Mouse (Mus musculus) heart, embryonic 11.5 days (tissue): Measurements from ENCODE around the gene Fam78a. TPM values are rescaled to one million over a fixed set of nuclear protein-coding genes. Genes with fewer than 3 reads are reported as not detected.

Experiments used
- ATAC-seq: fragments of 200-750 bp; cut with Nextera tagmentation; replicated peaks from 2 replicates; pipeline ENCODE4 v1.8.0; 2017; ENCODE audit warnings: moderate library complexity; ENCODE audit not compliant: insufficient number of reproducible peaks, low FRiP score, low TSS enrichment
- H3K27ac ChIP-seq: fragments of 300-500 bp; sonication (generic); 2 replicates; pipeline ENCODE4 v1.5.1; 2014; ENCODE audit warnings: mild to moderate bottlenecking, low read depth, low read length
- H3K27me3 ChIP-seq: fragments of 300-500 bp; sonication (generic); 2 replicates; pipeline ENCODE4 v1.6.1; 2014; ENCODE audit warnings: mild to moderate bottlenecking, low read length, mixed read lengths; ENCODE audit not compliant: control insufficient read depth, insufficient read depth
- H3K36me3 ChIP-seq: fragments of 300-500 bp; sonication (generic); 2 replicates; pipeline ENCODE4 v1.6.1; 2014; ENCODE audit warnings: mild to moderate bottlenecking, low read length, moderate library complexity, mixed read lengths; ENCODE audit not compliant: control insufficient read depth, insufficient read depth
- H3K4me1 ChIP-seq: fragments of 300-500 bp; sonication (generic); 2 replicates; pipeline ENCODE4 v1.6.1; 2014; ENCODE audit warnings: low read length; ENCODE audit not compliant: control insufficient read depth, insufficient read depth
- H3K4me2 ChIP-seq: fragments of 300-500 bp; sonication (generic); 2 replicates; pipeline ENCODE4 v1.6.1; 2014; ENCODE audit warnings: mild to moderate bottlenecking, moderate library complexity
- H3K4me3 ChIP-seq: fragments of 300-500 bp; sonication (generic); 2 replicates; pipeline ENCODE4 v1.5.1; 2014; ENCODE audit warnings: low read depth, low read length
- H3K9ac ChIP-seq: fragments of 300-500 bp; sonication (generic); 2 replicates; pipeline ENCODE4 v1.6.1; 2014; ENCODE audit warnings: mild to moderate bottlenecking, low read depth, low read length, moderate library complexity
- H3K9me3 ChIP-seq: fragments of 300-500 bp; sonication (generic); replicated peaks from 2 replicates; pipeline ENCODE4 v1.6.1; 2016; ENCODE audit warnings: low read length; ENCODE audit not compliant: control insufficient read depth
- WGBS: fragments of 180-500 bp; shearing (Covaris S2); extraction: QIAGEN DNeasy Blood & Tissue Kit; methylation state at CpG from one replicate; pipeline ENCODE4 v1.1.7; 2014; ENCODE audit not compliant: insufficient replicate concordance; 5-methylcytosine and 5-hydroxymethylcytosine counted together
- polyA plus RNA-seq: library from polyadenylated mRNA; unstranded; fragments of >200 nt; fragmentation: Nextera tagmentation; extraction: Ambion mirVana; gene quantifications from 2 replicates; pipeline ENCODE4 v1.2.1, GENCODE M21; 2014

Fam78a gene
- polyA plus RNA-seq, 1 experiment from 2014 or later: 43.1 TPM

DNA sequence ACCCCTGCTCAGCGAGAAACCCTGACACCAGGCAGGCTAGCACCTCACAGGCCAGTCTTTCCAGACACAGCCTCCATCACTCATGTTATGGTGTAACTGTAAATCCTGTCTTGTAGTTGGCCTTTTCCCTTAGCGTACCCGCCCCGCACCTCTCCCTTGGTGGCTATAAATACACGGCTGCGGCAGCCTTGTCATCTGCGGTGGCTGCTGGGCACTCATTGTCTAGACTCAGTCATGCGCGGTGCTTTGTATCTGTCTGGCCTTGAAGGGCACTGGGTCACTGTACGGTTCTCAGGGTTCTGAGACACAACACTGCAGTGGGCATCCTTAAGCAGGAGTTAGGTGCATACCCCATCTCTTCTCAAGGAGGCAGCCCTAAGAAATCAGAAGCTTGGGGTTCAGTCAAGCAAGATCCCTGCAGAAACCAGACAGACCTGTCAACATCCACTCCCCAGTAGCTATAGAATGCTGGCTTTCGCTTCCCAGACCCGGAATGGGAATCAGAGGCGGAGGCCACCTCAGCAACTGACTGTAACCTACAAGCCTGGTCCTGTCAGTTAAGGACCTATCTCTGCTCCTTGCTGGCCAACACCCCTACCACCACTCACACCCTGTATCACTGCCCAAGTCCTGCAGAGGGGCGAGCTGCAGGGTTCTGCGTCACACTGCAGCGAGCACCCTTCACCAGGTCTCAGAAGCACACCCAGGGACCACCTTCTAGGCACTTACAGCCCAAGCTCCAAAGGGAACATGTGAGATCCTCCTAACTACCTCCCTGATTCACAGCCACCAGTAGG lies 20.7 kb upstream of the Fam78a start:
- WGBS: 51% methylated on average over 16 of the region's 16 CpGs
- no peaks in the 10 kb centered on the region for H3K9me3 ChIP-seq
- H3K9ac ChIP-seq: peak overlapping the region; percentile 52; the same call in 1 of the 2 replicates
- H3K4me3 ChIP-seq: no peak overlapping the region
- H3K27me3 ChIP-seq: no peaks in the 10 kb centered on the region
- ATAC-seq: no peak
- H3K4me1 ChIP-seq: peaks cover 31% of the 10 kb centered on the region
- H3K36me3 ChIP-seq: peaks cover 4% of the 10 kb centered on the region; the same call in 1 of the 2 replicates
- H3K27ac ChIP-seq: peak overlapping the region; percentile 86
- peak overlapping the region; percentile 19 for H3K4me2 ChIP-seq

DNA sequence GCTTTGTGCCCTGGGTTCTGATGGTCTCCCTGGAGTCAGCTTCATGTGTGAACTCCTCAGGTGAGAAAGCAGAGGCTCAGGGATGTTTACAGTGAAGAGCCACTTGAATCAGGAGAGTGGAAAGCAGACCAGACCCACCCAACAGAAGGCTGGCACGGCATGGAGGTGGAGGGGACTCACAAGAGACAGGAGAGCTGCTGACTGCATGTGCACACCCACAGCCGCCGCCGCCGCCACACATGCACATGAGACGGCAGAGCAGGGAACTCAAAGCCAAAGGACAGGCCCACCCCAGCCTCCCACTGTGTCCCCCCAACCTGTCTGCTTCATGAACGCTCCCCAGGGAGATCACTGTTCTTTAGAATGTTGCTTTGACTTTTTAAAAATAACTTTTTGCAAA lies 19.5 kb upstream of the Fam78a start:
- 80% methylated on average over 7 of the region's 7 CpGs for WGBS
- Histone ChIP-seq H3K9ac (no peak overlapping the region), H3K9me3 (no peaks in the 10 kb centered on the region), H3K4me1 (peaks cover 31% of the 10 kb centered on the region), H3K27ac (peak overlapping the region; percentile 86; the same call in 1 of the 2 replicates), H3K27me3 (no peaks in the 10 kb centered on the region), H3K4me3 (no peak overlapping the region), H3K4me2 (no peak overlapping the region; the same call in 1 of the 2 replicates), H3K36me3 (peaks cover 4% of the 10 kb centered on the region; the same call in 1 of the 2 replicates)
- ATAC-seq: no peak

DNA sequence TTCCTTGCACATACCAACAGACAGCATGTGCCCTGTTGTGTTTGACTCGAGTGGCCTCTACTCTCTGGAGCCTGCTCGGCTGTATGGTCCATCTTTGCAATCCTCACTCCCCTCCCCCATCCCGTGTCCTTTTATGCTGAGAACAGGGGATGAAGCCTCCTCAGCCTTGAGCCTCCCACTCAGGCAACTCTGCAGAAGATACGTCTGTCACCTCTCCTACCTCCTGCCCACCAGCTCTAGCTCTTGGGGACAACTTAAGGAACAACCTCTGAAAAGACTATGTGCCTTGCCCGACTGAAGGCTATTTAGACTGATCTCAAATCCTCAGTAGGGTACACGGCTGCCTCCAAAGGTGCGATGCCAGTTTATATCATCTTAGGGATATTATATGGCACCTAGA lies 18.9 kb upstream of the Fam78a start:
- Histone ChIP-seq H3K27me3 (no peaks in the 10 kb centered on the region), H3K9ac (no peak overlapping the region), H3K4me3 (no peak overlapping the region), H3K4me1 (peaks cover 31% of the 10 kb centered on the region), H3K36me3 (peaks cover 4% of the 10 kb centered on the region; the same call in 1 of the 2 replicates), H3K27ac (no peak overlapping the region), H3K9me3 (no peaks in the 10 kb centered on the region), H3K4me2 (no peak overlapping the region)
- no peak for ATAC-seq
- WGBS: 72% methylated on average over 7 of the region's 7 CpGs

DNA sequence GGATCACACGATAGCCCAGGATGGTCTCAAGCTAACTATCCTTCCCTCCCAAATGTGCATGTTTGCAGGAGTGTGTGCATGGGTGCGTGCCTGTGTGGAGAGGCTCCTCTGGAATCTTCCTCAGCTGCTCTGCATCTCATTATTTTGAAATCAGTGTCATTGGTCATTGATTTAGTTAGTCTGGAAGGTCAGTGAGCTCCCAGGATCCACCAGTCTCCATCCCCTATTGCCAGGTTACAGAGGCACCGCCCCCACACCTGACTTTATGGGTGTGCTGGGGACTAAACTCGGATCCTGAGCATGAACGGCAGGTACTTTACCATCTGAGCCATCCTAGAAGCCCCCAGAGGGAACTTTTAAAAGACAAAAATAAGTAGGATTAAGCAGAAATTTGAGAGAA lies 18.3 kb upstream of the Fam78a start:
- no peak for ATAC-seq
- Histone ChIP-seq H3K4me1 (peaks cover 31% of the 10 kb centered on the region), H3K36me3 (peaks cover 4% of the 10 kb centered on the region; the same call in 1 of the 2 replicates), H3K9me3 (no peaks in the 10 kb centered on the region), H3K27ac (no peak overlapping the region), H3K27me3 (no peaks in the 10 kb centered on the region), H3K9ac (no peak overlapping the region), H3K4me3 (no peak overlapping the region), H3K4me2 (no peak overlapping the region)
- WGBS: 62% methylated on average over 5 of the region's 5 CpGs

DNA sequence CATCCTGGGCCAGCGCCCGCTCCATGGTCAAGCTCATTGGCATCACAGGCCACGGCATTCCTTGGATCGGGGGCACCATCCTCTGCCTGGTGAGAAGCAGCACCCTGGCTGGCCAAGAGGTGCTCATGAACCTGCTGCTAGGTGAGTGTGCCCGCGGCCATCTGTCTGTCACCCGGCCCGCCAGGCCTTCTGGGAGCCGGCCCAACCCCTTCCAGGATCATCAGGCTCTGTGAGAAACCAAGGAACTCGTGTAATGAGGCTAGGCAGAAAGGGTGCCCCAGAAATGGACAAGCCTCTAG lies 11.4 kb upstream of the Fam78a start:
- Histone ChIP-seq H3K36me3 (peaks cover 4% of the 10 kb centered on the region; the same call in 1 of the 2 replicates), H3K27me3 (no peaks in the 10 kb centered on the region), H3K9me3 (no peaks in the 10 kb centered on the region), H3K27ac (no peak overlapping the region), H3K4me3 (peak overlapping the region; percentile 46), H3K9ac (peak overlapping the region; percentile 71), H3K4me1 (peaks cover 11% of the 10 kb centered on the region), H3K4me2 (peak overlapping the region; percentile 80)
- 84% methylated on average over 10 of the region's 10 CpGs for WGBS
- no peak for ATAC-seq

DNA sequence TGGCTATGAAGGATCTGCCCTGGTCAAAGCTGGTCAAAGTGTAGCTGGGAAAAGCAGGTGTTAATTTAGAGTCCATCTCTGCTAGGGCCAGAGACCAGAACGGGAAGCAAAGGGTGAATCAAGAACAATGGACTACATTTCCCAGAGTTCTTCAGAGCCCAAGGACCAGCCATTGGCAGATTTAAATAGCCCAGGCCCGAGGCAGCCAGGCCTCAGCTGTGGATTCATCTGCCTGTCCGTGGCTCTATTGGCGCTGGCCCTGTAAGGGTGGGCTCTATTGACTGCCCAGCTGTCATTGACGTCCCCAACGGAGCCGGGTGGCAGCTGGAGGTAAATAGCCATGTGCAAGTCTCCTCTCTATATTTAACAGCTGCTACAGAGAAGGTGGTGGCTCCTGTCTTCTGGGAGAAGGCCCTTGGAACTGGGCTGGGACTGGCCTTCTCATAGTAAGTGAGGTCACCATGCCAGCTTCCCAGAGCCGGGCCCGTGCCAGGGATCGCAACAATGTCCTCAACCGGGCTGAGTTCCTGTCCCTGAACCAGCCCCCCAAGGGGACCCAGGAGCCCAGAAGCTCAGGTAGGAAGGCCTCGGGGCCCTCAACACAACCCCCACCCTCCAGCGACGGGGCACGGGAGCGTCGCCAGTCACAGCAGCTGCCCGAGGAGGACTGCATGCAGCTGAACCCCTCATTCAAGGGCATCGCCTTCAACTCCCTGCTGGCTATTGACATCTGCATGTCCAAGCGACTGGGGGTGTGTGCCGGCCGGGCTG lies 10.9 kb upstream of the Fam78a start, which contains the start of gene Plpp7:
TSS of gene Plpp7 (plus strand) at position 178 of the 771 bp plus-strand sequence.
- Histone ChIP-seq H3K36me3 (peaks cover under 1% of the 10 kb centered on the region; the same call in 1 of the 2 replicates), H3K4me2 (peak within 1 kb of the TSS; percentile 80), H3K27me3 (no peaks in the 10 kb centered on the region), H3K4me3 (peak within 1 kb of the TSS; percentile 46), H3K27ac (peak within 1 kb of the TSS; percentile 36), H3K9me3 (no peaks in the 10 kb centered on the region), H3K4me1 (peaks cover 11% of the 10 kb centered on the region), H3K9ac (peak within 1 kb of the TSS; percentile 71)
- WGBS: 47% methylated on average over 22 of the region's 22 CpGs
- ATAC-seq: peak; percentile 53; the same call in 1 of the 2 replicates

DNA sequence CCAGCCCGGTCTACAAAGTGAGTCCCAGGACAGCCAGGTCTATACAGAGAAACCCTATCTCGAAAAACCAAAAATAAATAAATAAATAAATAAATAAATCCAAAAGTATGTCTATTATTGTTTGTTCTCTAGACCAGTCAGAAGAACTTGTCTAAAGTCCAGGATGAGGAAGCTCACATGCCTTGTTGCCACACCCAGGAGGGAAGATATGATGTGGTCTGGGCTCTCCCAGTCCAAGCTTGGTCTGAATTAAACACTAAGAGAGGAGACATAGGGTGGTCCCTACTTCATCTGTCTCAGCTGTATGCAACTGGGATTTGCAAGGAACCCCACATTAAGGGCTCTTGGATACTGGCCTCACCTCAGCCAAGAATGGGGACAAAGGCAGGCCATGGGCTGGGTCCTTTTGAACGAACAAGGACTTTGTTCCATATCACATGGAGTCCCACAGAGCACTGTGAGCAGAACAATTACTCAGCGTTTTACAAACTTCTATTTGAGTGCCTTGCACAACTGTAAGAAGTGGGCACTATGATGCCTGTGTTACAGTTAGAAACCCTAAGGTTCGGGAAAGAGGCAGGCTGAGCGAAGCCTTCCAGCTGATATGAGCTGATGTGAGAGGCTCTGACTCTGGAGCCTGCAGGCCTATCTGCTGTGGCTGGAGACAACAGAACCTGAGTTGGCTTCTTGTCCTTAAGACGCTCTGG lies 9.5 kb upstream of the Fam78a start:
- no peak overlapping the region for H3K27ac ChIP-seq
- WGBS: 76% methylated on average over 7 of the region's 7 CpGs
- no peak overlapping the region for H3K4me2 ChIP-seq
- H3K27me3 ChIP-seq: no peaks in the 10 kb centered on the region
- no peaks in the 10 kb centered on the region for H3K9me3 ChIP-seq
- no peak for ATAC-seq
- peaks cover 14% of the 10 kb centered on the region for H3K4me1 ChIP-seq
- H3K36me3 ChIP-seq: no peaks in the 10 kb centered on the region
- H3K9ac ChIP-seq: no peak overlapping the region
- H3K4me3 ChIP-seq: no peak overlapping the region

DNA sequence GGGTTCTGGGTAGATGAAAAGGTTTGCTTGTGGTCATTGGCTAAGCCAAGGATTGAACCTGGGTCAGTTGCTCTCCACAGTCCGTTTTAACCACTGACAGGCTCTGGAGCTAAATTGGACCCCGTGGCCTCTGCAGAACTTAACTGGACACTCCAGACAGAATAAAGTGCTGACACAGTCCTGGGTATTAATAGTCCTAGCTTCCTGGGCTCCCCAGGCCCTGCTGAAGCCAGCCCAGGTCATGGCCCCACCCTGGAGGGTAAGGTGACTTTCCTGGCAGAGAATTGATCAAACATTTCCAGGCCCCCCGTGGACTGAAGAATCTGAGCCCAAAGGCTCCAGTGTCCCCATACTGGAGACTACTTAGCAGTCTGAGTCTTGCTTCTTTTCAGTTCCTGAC lies 7.3 kb upstream of the Fam78a start:
- Histone ChIP-seq H3K27me3 (peaks cover 4% of the 10 kb centered on the region; the same call in 1 of the 2 replicates), H3K4me1 (peaks cover 23% of the 10 kb centered on the region), H3K36me3 (no peaks in the 10 kb centered on the region), H3K27ac (no peak overlapping the region), H3K4me2 (no peak overlapping the region), H3K4me3 (no peak overlapping the region), H3K9ac (0 out of 2 replicates have a peak overlapping the region, but pooled peaks have one; percentile 22), H3K9me3 (no peaks in the 10 kb centered on the region)
- ATAC-seq: no peak
- 52% methylated on average over 3 of the region's 3 CpGs for WGBS
